Mouse (Mus musculus) bone marrow, adult 2 months (tissue): ENCODE results near the gene Cubn.

ENCODE experiments used
- CTCF ChIP-seq: fragments of 200-500 bp; IDR thresholded peaks from 2 replicates; pipeline ENCODE4 v1.5.1; 2011; ENCODE audit warnings: low read length, control low read depth; ENCODE audit not compliant: control insufficient read depth, insufficient read depth
- POLR2A ChIP-seq: fragments of 200-500 bp; IDR thresholded peaks from 2 replicates; pipeline ENCODE4 v1.6.1; 2011; ENCODE audit warnings: low read depth, mild to moderate bottlenecking, control low read depth, low read length, borderline replicate concordance; ENCODE audit not compliant: control insufficient read depth

- TF ChIP-seq CTCF = no peak
- no peak for TF ChIP-seq POLR2A
Observed at GRCm38 (mm10) chr2:13527531-13527930, 35.9 kb upstream of the Cubn start.
